Comparison of ENCODE assay signal across 21 mouse cellular contexts in the genomic region with DNA sequence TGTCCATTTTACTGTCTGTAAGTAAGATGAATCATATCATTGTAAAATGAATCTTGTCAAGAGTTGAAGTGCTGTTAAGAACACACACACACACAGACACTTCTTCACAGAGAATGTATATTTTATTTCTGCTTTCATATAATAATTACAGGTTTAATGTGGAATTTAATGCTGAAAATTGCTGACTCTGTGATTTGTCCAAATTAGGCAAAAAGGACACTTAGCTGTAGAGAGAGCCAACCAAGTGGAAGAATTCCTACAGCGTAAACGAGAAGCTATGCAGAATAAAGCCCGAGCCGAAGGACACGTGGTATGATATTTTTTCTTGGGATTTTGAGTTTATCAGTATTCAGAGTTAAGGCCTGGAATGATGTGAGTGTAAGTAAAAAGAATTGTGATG.
DNase-seq lines count a peak whose midpoint lies in the region; TF ChIP-seq lines count a peak whose summit lies in the region.
"Had no signal": no experiment of that assay in that cellular context is flagged by ENCODE, and none has a peak within 500 bp of the region (broad histone marks: within the 10 kb centered on the region; RNA-seq: fewer than 3 reads in every experiment).

No protein-coding gene starts in this region.

- no peaks in the 10 kb centered on the region for H3K4me1 ChIP-seq in CH12.LX (ENCODE audit: control insufficient read depth in 1 of 2, insufficient read depth in 2 of 2)
- H3K4me1 ChIP-seq in ES-E14 (ENCODE audit: control insufficient read depth in 2 of 2, insufficient read depth in 2 of 2, low read length in 2 of 2, poor library complexity in 1 of 2), result no peaks in the 10 kb centered on the region
- no peaks in the 10 kb centered on the region for H3K4me1 ChIP-seq in MEL (ENCODE audit: control insufficient read depth in 1 of 2, insufficient read depth in 2 of 2, low read length in 2 of 2)

- TF ChIP-seq RAD21 in CH12.LX (IDR thresholded peaks at IDR 0.05; ENCODE audit: low read depth, low read length), result no peak
- TF ChIP-seq RAD21 in MEL (IDR thresholded peaks at IDR 0.05; ENCODE audit: low read depth, low read length), result no peak

- DNase-seq in CH12.LX (ENCODE audit: extremely low read depth) (no peak), ES-E14 (ENCODE audit: low read depth, low spot score) (no peak), MEL (ENCODE audit: low read depth, low spot score) (no peak)
- DNase-seq in thymus, postnatal 0 days (ENCODE audit: low spot score), result no peak
- no peak for DNase-seq in layer of hippocampus, adult 2 months (ENCODE audit: low spot score in 2 of 2)
- no peak for DNase-seq in heart, postnatal 25 days (ENCODE audit: low spot score)
- DNase-seq: adrenal gland, adult 2 months; adrenal gland, adult 8-10 months; adrenal gland, postnatal 10 days; adrenal gland, postnatal 14 days; adrenal gland, postnatal 25 days; adrenal gland, postnatal 36 days; B cell, adult 2 months; cerebellum, adult 11 months; cerebellum, adult 11-12 months; cerebellum, adult 18-20 months; cerebellum, adult 2 months; cerebellum, adult 8-10 months; cerebellum, adult 9-10 months had no signal

- no peak overlapping the region for H3K4me2 ChIP-seq in CH12.LX (ENCODE audit: insufficient read depth, low read depth, poor library complexity, severe bottlenecking)

- TF ChIP-seq CTCF in CH12.LX (conservative IDR thresholded peaks at IDR 0.05 in 1 of 2, IDR thresholded peaks at IDR 0.05 in 1 of 2; ENCODE audit: low read depth in 2 of 2, low read length in 2 of 2), result no peak
- no peak for TF ChIP-seq CTCF in MEL (IDR thresholded peaks at IDR 0.05 in 2 of 3, conservative IDR thresholded peaks at IDR 0.05 in 1 of 3; ENCODE audit: control insufficient read depth in 1 of 3, insufficient read depth in 1 of 3, low read depth in 2 of 3, low read length in 3 of 3, poor library complexity in 1 of 3, severe bottlenecking in 1 of 3)
- no peak for TF ChIP-seq CTCF in layer of hippocampus, adult 2 months (conservative IDR thresholded peaks at IDR 0.05)

- peaks cover 0 to 25% of the 10 kb centered on the region in 2 experiments for H3K36me3 ChIP-seq in CH12.LX (replicated peaks in 1 of 2; ENCODE audit: control insufficient read depth in 1 of 2, insufficient read depth in 1 of 2, low read length in 1 of 2)
- no peaks in the 10 kb centered on the region; the same call in 1 of the 2 replicates for H3K36me3 ChIP-seq in ES-E14 (ENCODE audit: control insufficient read depth, insufficient read depth, low read length, poor library complexity, severe bottlenecking)
- H3K36me3 ChIP-seq in MEL (ENCODE audit: control insufficient read depth in 1 of 2, insufficient read depth in 2 of 2, low read length in 2 of 2), result peaks cover 0 to 2% of the 10 kb centered on the region in 2 experiments; a peak in 2 of 4 replicates

- no peaks in the 10 kb centered on the region for H3K9me3 ChIP-seq in CH12.LX (replicated peaks; ENCODE audit: low read length)
- H3K9me3 ChIP-seq in ES-E14 (ENCODE audit: control insufficient read depth, insufficient read depth, low read depth, low read length), result no peaks in the 10 kb centered on the region
- no peaks in the 10 kb centered on the region for H3K9me3 ChIP-seq in MEL (replicated peaks; ENCODE audit: insufficient read depth, low read length)
- H3K9me3 ChIP-seq: G1E had no signal

- H3K4me3 ChIP-seq in CH12.LX (replicated peaks in 1 of 3; ENCODE audit: low read depth in 2 of 3, low read length in 2 of 3, poor library complexity in 1 of 3) (no peak overlapping the region), ES-E14 (ENCODE audit: insufficient read depth in 1 of 2, low read depth in 1 of 2, low read length in 2 of 2, poor library complexity in 1 of 2, severe bottlenecking in 1 of 2) (no peak overlapping the region), MEL (ENCODE audit: control insufficient read depth in 1 of 2, insufficient read depth in 1 of 2, low read depth in 2 of 2, low read length in 2 of 2) (no peak overlapping the region)
- H3K4me3 ChIP-seq in layer of hippocampus, adult 2 months, result no peak overlapping the region

- H3K27ac ChIP-seq in CH12.LX (ENCODE audit: insufficient read depth, low read depth), result no peak overlapping the region
- H3K27ac ChIP-seq in ES-E14 (ENCODE audit: insufficient read depth, low read depth, low read length, poor library complexity, severe bottlenecking), result no peak overlapping the region
- H3K27ac ChIP-seq in MEL (ENCODE audit: control insufficient read depth, low read depth, low read length), result no peak overlapping the region
- H3K27ac ChIP-seq in layer of hippocampus, adult 2 months, result no peak overlapping the region

- H3K27me3 ChIP-seq in CH12.LX (replicated peaks), result no peaks in the 10 kb centered on the region
- no peaks in the 10 kb centered on the region for H3K27me3 ChIP-seq in MEL (ENCODE audit: control insufficient read depth in 1 of 2, insufficient read depth in 2 of 2, low read length in 2 of 2)
- H3K27me3 ChIP-seq: Patski had no signal

- intact Hi-C loops in heart, postnatal 25 days (cut with DNase I), result no loop called here

- TF ChIP-seq POLR2A in CH12.LX (IDR thresholded peaks at IDR 0.05; ENCODE audit: low read depth, low read length) (no peak), MEL (IDR thresholded peaks at IDR 0.05; ENCODE audit: control insufficient read depth in 1 of 2, insufficient read depth in 1 of 2, low read depth in 1 of 2, low read length in 2 of 2, poor library complexity in 1 of 2) (no peak)

- dilution Hi-C loops in CH12.LX (cut with MboI; ENCODE audit: extremely low pct_ligation_motif_present, extremely low pct_unique_long_range_greater_than_20kb, low sequenced_read_pairs), result no loop called here

- H3K79me2 ChIP-seq in CH12.LX (replicated peaks; ENCODE audit: control insufficient read depth, extremely low read depth, insufficient read depth, poor library complexity, severe bottlenecking), result no peaks in the 10 kb centered on the region
- H3K79me2 ChIP-seq in MEL (ENCODE audit: control insufficient read depth, insufficient read depth, low read length, poor library complexity), result no peaks in the 10 kb centered on the region

- TF ChIP-seq EP300 in CH12.LX (IDR thresholded peaks at IDR 0.05; ENCODE audit: low read length) (no peak), MEL (IDR thresholded peaks at IDR 0.05; ENCODE audit: low read depth in 1 of 2, low read length in 2 of 2) (no peak)

- in situ Hi-C loops in CH12.LX (cut with MboI; ENCODE audit: low pct_ligation_motif_present, low pct_unique_long_range_greater_than_20kb, low sequenced_read_pairs) (loop anchor here (25.0 kb wide), 2 partner anchors 442 to 458 kb away; no protein-coding TSS in a partner anchor), ES-E14 (cut with MboI; ENCODE audit: low sequenced_read_pairs in 2 of 2, unreplicated experiment in 2 of 2) (no loop called here)

- H3K9ac ChIP-seq in CH12.LX (ENCODE audit: insufficient read depth, low read depth) (no peak overlapping the region), ES-E14 (ENCODE audit: insufficient read depth, low read depth, low read length, poor library complexity, severe bottlenecking) (no peak overlapping the region), MEL (ENCODE audit: control insufficient read depth, low read depth, low read length, poor library complexity, severe bottlenecking) (no peak overlapping the region)

TF ChIP-seq in CH12.LX, 34 proteins besides CTCF, POLR2A, EP300 and RAD21:
- TF ChIP-seq ZKSCAN1 (IDR thresholded peaks at IDR 0.05; ENCODE audit: borderline replicate concordance, low read depth, low read length) (no peak), MAFK (IDR thresholded peaks at IDR 0.05; ENCODE audit: insufficient replicate concordance, low read length) (peak; percentile 77), CHD2 (IDR thresholded peaks at IDR 0.05; ENCODE audit: low read length) (no peak), NRF1 (IDR thresholded peaks at IDR 0.05; ENCODE audit: low read depth, low read length) (no peak), HCFC1 (IDR thresholded peaks at IDR 0.05; ENCODE audit: low read depth, low read length) (no peak)

TF ChIP-seq in ES-E14, 5 proteins besides CTCF, POLR2A, EP300 and RAD21:
- no peak for TF ChIP-seq CHD2 (IDR thresholded peaks at IDR 0.05; ENCODE audit: low read depth, low read length)
- TF ChIP-seq MAFK (IDR thresholded peaks at IDR 0.05; ENCODE audit: insufficient read depth, low read depth, low read length), result peak; percentile 54

TF ChIP-seq in MEL, 35 proteins besides CTCF, POLR2A, EP300 and RAD21:
- TF ChIP-seq MYB (IDR thresholded peaks at IDR 0.05; ENCODE audit: low read depth, low read length) (no peak), MAFK (IDR thresholded peaks at IDR 0.05; ENCODE audit: borderline replicate concordance, low read depth, low read length) (peak; percentile 40; the same call in 1 of the 2 replicates)
TF ChIP-seq in MEL: peak in this region for 1.
